Mouse (Mus musculus) lung, postnatal 0 days (tissue): ENCODE measurements around the gene Rnf17. TPM values are rescaled to one million over a fixed set of nuclear protein-coding genes. Genes with fewer than 3 reads are reported as not detected.
A peak's percentile ranks its signal among the peaks of the same experiment; 100 is the strongest.

Experiments
- ATAC-seq: fragments of 200-750 bp; cut with Nextera tagmentation; 2 replicates; pipeline ENCODE4 v1.8.0; 2017; ENCODE audit warnings: moderate library complexity
- DNase-seq: peaks from one replicate; pipeline ENCODE4 v3.0.0-alpha.2; 2016; ENCODE audit warnings: low spot score
- H3K27ac ChIP-seq: fragments of 300-500 bp; sonication (generic); 2 replicates; pipeline ENCODE4 v1.5.1; 2014; ENCODE audit warnings: antibody characterized with exemption, mild to moderate bottlenecking, low read length, mixed read lengths
- H3K27me3 ChIP-seq: fragments of 300-500 bp; sonication (generic); replicated peaks from 2 replicates; pipeline ENCODE4 v1.6.1; 2014; ENCODE audit warnings: low read length, mixed read lengths; ENCODE audit not compliant: insufficient read depth
- H3K36me3 ChIP-seq: fragments of 300-500 bp; sonication (generic); 2 replicates; pipeline ENCODE4 v1.6.1; 2014; ENCODE audit warnings: low read length, mixed read lengths; ENCODE audit not compliant: insufficient read depth
- H3K4me1 ChIP-seq: fragments of 300-500 bp; sonication (generic); 2 replicates; pipeline ENCODE4 v1.6.1; 2014; ENCODE audit warnings: antibody characterized with exemption, low read depth, low read length, mixed read lengths; ENCODE audit not compliant: insufficient read depth
- H3K4me2 ChIP-seq: fragments of 300-500 bp; sonication (generic); replicated peaks from 2 replicates; pipeline ENCODE4 v1.6.1; 2014; ENCODE audit warnings: low read depth, mild to moderate bottlenecking, low read length, moderate library complexity, mixed read lengths
- H3K4me3 ChIP-seq: fragments of 300-500 bp; sonication (generic); 2 replicates; pipeline ENCODE4 v1.5.1; 2014; ENCODE audit warnings: low read depth, low read length
- H3K9ac ChIP-seq: fragments of 300-500 bp; sonication (generic); replicated peaks from 2 replicates; pipeline ENCODE4 v1.6.1; 2014; ENCODE audit warnings: low read depth, mild to moderate bottlenecking
- H3K9me3 ChIP-seq: fragments of 300-500 bp; sonication (generic); 2 replicates; pipeline ENCODE4 v1.6.1; 2016; ENCODE audit warnings: low read length, mixed read lengths
- CTCF ChIP-seq: IDR thresholded peaks from 2 replicates; pipeline ENCODE4 v1.5.1; 2016; ENCODE audit warnings: antibody characterized with exemption, mild to moderate bottlenecking
- EP300 ChIP-seq: IDR thresholded peaks from 2 replicates; pipeline ENCODE4 v1.6.1; 2016; ENCODE audit warnings: antibody characterized with exemption, mild to moderate bottlenecking, control low read depth
- WGBS: fragments of 180-500 bp; shearing (Covaris S2); extraction: QIAGEN DNeasy Blood & Tissue Kit; methylation state at CpG from one replicate; pipeline ENCODE4 v1.1.7; 2014; 5-methylcytosine and 5-hydroxymethylcytosine counted together
- polyA plus RNA-seq: library from polyadenylated mRNA; unstranded; fragments of >200 nt; fragmentation: Nextera tagmentation; extraction: Ambion mirVana; gene quantifications from 2 replicates; pipeline ENCODE4 v1.2.1, GENCODE M21; 2015

Gene Rnf17
- polyA plus RNA-seq, 1 experiment from 2014 or later = 0.47 TPM

DNA sequence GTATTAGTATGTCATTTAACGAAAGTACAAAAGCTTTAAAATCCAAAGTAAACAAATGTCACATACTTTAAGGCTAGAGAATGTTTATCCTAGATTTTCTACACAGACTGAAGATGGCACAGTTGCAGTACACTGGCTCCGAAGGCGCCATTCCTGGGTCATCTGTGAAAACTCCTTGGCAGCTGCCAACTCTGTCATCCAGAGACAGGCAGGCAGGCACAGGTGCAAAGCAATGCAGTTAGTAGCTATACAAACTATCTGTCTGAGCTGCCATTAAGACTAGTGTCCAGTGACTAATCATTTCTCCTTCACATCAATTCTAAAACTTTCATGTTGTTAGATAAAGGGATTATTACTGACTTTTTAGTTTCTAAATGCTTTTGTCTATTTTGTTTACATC, 156.8 kb downstream of the Rnf17 start:
- peaks cover 8% of the 10 kb centered on the region; the same call in 1 of the 2 replicates for H3K36me3 ChIP-seq
- 73% methylated on average over 3 of the region's 3 CpGs for WGBS
- H3K27me3 ChIP-seq = no peaks in the 10 kb centered on the region

DNA sequence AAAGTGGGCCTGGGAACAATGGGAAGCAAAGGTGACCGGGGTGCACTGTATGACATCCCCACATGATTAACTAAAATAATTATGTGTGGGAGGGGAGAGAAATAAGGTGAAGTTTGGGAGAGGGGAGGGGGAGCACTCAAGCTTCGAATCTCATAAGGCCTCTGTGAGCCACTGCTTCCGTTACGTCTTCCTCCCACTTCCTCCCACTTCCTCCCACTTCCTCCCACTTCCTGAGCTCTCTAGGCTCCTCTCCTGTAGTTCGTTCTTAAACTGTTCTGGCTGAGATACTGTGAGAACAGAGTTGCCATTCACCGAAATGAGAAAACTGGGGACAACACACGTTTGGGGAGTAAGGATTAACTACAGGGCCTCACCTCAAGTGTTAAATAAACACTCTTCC, 165.1 kb downstream of the Rnf17 start:
- TF ChIP-seq EP300 (no peak), CTCF (no peak)
- H3K36me3 ChIP-seq = peaks cover 4% of the 10 kb centered on the region; the same call in 1 of the 2 replicates
- 47% methylated on average over 7 of the region's 7 CpGs for WGBS
- no peaks in the 10 kb centered on the region for H3K27me3 ChIP-seq
- H3K9me3 ChIP-seq = no peaks in the 10 kb centered on the region
- no peak for ATAC-seq
- DNase-seq = no peak
- H3K4me2 ChIP-seq = no peak overlapping the region
- 0 out of 2 replicates have a peak overlapping the region, but pooled peaks have one; percentile 27 for H3K27ac ChIP-seq
- no peak overlapping the region for H3K9ac ChIP-seq
- H3K4me3 ChIP-seq = no peak overlapping the region
- no peaks in the 10 kb centered on the region for H3K4me1 ChIP-seq

More for the DNA sequence above, 156.8 kb downstream of the Rnf17 start:
- H3K4me1 ChIP-seq = no peaks in the 10 kb centered on the region
- no peak overlapping the region for H3K27ac ChIP-seq
- no peak overlapping the region for H3K9ac ChIP-seq
- TF ChIP-seq EP300 (no peak), CTCF (no peak)
- no peak overlapping the region for H3K4me2 ChIP-seq
- H3K9me3 ChIP-seq = no peaks in the 10 kb centered on the region
- ATAC-seq (no peak), DNase-seq (no peak)
- no peak overlapping the region for H3K4me3 ChIP-seq

DNA sequence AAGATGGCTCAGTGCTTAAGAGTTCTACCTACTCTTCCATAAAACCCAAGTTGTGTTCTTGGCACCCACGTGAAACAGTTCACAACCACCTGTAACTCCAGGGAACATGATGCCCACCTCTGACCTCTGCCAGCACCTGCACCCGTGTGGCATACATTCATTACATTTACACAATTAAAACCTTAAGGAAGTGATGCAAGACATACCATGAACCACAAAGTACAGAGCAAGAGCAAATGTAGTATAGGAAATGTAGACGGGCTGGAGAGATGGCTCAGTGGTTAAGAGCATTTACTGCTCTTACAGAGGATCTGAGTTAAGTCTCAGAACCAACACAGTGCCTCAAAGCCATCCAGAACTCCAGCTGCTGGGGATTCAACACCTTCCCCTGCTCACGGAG, 166.7 kb downstream of the Rnf17 start:
- H3K27me3 ChIP-seq = no peaks in the 10 kb centered on the region
- TF ChIP-seq EP300 = no peak
- no peak for TF ChIP-seq CTCF
- no peak overlapping the region for H3K4me2 ChIP-seq
- no peaks in the 10 kb centered on the region for H3K4me1 ChIP-seq
- H3K27ac ChIP-seq = no peak overlapping the region
- no peaks in the 10 kb centered on the region for H3K36me3 ChIP-seq
- H3K9me3 ChIP-seq = no peaks in the 10 kb centered on the region
- H3K4me3 ChIP-seq = no peak overlapping the region
- WGBS = 70% methylated on average over 4 of the region's 4 CpGs
- no peak for DNase-seq
- ATAC-seq = no peak
- H3K9ac ChIP-seq = no peak overlapping the region

DNA sequence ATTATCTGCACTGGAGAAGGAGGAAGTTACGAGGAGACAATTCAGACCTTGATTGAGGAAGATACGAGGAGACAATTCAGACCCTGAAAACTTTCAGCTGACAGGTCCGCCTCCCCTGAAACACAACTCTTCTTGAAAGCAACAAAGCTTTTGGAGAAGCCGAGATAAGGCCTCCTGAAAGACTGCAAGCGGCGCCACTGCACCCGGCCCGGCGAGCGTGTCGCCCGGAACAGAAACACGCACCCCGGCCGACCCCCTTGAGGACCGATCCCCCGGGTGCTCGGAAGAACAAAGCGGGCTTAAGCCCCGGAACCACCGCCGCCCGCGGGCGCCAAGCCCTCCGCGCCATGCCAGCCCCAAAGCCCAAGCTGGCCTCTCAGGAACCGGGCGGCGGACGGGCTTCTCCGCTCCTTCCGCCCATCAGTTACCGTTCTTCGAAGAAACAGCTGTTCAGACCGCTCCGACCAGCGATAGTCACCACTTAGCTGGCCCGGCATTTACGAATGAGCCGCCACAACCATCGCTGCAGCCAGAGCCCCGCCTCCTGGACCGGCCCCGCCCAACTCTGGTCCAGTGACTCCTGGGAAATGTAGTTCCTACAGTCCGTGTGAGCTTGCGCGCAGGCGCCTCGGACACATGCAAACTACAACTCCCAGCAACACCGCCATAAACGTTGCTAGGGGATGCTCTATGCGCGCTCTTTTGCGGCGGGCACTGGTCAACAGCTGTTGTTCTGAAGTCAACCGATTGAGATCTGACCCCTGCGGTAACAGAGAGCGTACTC, 169.1 kb downstream of the Rnf17 start:
- under 1% methylated on average over 48 of the region's 59 CpGs for WGBS
- DNase-seq (peak; percentile 98), ATAC-seq (peak; percentile 98)
- H3K4me1 ChIP-seq = peaks cover 4% of the 10 kb centered on the region; the same call in 1 of the 2 replicates
- peak overlapping the region; percentile 43; the same call in 1 of the 2 replicates for H3K9ac ChIP-seq
- no peaks in the 10 kb centered on the region for H3K27me3 ChIP-seq
- no peaks in the 10 kb centered on the region for H3K9me3 ChIP-seq
- H3K36me3 ChIP-seq = no peaks in the 10 kb centered on the region
- H3K4me2 ChIP-seq = peak overlapping the region; percentile 87
- TF ChIP-seq CTCF (no peak), EP300 (no peak)
- peak overlapping the region; percentile 51; the same call in 1 of the 2 replicates for H3K27ac ChIP-seq
- H3K4me3 ChIP-seq = peak overlapping the region; percentile 73

DNA sequence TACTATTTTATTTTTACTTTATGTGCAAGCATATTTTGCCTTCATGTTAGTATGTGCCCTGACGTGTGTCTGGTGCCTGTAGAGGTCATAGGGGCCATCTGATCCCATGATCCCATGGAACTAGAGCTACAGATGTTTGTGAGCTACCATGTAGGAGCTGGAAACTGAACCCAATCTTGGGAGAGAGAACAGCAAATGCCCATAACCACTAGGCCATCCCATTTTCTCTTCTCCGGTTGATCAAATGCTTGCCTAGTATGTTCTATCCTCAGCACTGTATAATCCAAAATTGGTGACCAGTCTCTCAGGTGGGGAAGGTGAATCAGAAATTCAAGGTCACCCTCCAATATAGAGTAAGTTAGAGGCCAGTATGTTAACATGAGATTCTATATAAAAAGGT, 170.2 kb downstream of the Rnf17 start:
- no peaks in the 10 kb centered on the region for H3K36me3 ChIP-seq
- H3K4me1 ChIP-seq = peaks cover 4% of the 10 kb centered on the region; the same call in 1 of the 2 replicates
- H3K4me2 ChIP-seq = no peak overlapping the region
- no peak for TF ChIP-seq EP300
- TF ChIP-seq CTCF = no peak
- WGBS = 68% methylated on average over 2 of the region's 2 CpGs
- H3K27me3 ChIP-seq = no peaks in the 10 kb centered on the region
- DNase-seq (no peak), ATAC-seq (no peak)
- H3K27ac ChIP-seq = no peak overlapping the region
- H3K9ac ChIP-seq = no peak overlapping the region
- no peak overlapping the region for H3K4me3 ChIP-seq
- H3K9me3 ChIP-seq = no peaks in the 10 kb centered on the region

Other genes starting within 250 kb of the Rnf17 start
- gene Gzmg, start 243.0 kb upstream of the Rnf17 start, polyA plus RNA-seq = not detected in 2 replicates
- not detected in 2 replicates for gene Gzmn, start 228.0 kb upstream of the Rnf17 start, polyA plus RNA-seq
- gene Gzmf, start 191.2 kb upstream of the Rnf17 start, polyA plus RNA-seq = not detected in 2 replicates
- not detected in 2 replicates for gene Gzmc, start 167.9 kb upstream of the Rnf17 start, polyA plus RNA-seq
- gene Gzmb, start 140.3 kb upstream of the Rnf17 start, polyA plus RNA-seq = 1.4 TPM in 2 replicates
- 1.7 and 1.8 TPM in 2 replicates for gene Atp12a, start 37.5 kb upstream of the Rnf17 start, polyA plus RNA-seq
- 3.2 and 3.6 TPM in 2 replicates for gene Cenpj, start 172.8 kb downstream of the Rnf17 start, polyA plus RNA-seq
- 10.6 and 13.1 TPM in 2 replicates for gene Parp4, start 173.0 kb downstream of the Rnf17 start, polyA plus RNA-seq